Mouse (Mus musculus) heart, embryonic 16.5 days (tissue): ENCODE results near the gene Trp53. TPM values are rescaled to one million over a fixed set of nuclear protein-coding genes. Genes with fewer than 3 reads are reported as not detected.
"Not testable (repeated sequence)": the region's sequence is repeated elsewhere in the genome, so short reads cannot be mapped to it uniquely, and the experiment has no call there.

Experiments used
- ATAC-seq: fragments of 200-750 bp; cut with Nextera tagmentation; replicated peaks from 2 replicates; pipeline ENCODE4 v1.8.0; 2017; ENCODE audit warnings: moderate number of reproducible peaks; ENCODE audit not compliant: insufficient read depth, low FRiP score; ENCODE audit errors: extremely low read depth
- H3K27ac ChIP-seq: fragments of 300-500 bp; sonication (generic); 2 replicates; pipeline ENCODE4 v1.5.1; 2014; ENCODE audit warnings: mild to moderate bottlenecking, low read length, control low read depth, moderate library complexity
- H3K27me3 ChIP-seq: fragments of 300-500 bp; sonication (generic); 2 replicates; pipeline ENCODE4 v1.6.1; 2014; ENCODE audit warnings: low read length, mixed read lengths; ENCODE audit not compliant: control insufficient read depth, insufficient read depth
- H3K36me3 ChIP-seq: fragments of 300-500 bp; sonication (generic); 2 replicates; pipeline ENCODE4 v1.6.1; 2014; ENCODE audit not compliant: control insufficient read depth, insufficient read depth
- H3K4me1 ChIP-seq: fragments of 300-500 bp; sonication (generic); 2 replicates; pipeline ENCODE4 v1.6.1; 2014; ENCODE audit warnings: low read length, mixed read lengths; ENCODE audit not compliant: control insufficient read depth, insufficient read depth
- H3K4me2 ChIP-seq: fragments of 300-500 bp; sonication (generic); 2 replicates; pipeline ENCODE4 v1.6.1; 2014; ENCODE audit warnings: low read depth, mild to moderate bottlenecking, control low read depth, low read length
- H3K4me3 ChIP-seq: fragments of 300-500 bp; sonication (generic); 2 replicates; pipeline ENCODE4 v1.5.1; 2014; ENCODE audit warnings: mild to moderate bottlenecking, control low read depth, low read length
- H3K9ac ChIP-seq: fragments of 300-500 bp; sonication (generic); 2 replicates; pipeline ENCODE4 v1.6.1; 2014; ENCODE audit warnings: low read length, control low read depth
- H3K9me3 ChIP-seq: fragments of 300-500 bp; sonication (generic); replicated peaks from 2 replicates; pipeline ENCODE4 v1.6.1; 2016; ENCODE audit warnings: low read length; ENCODE audit not compliant: control insufficient read depth
- WGBS: fragments of 180-500 bp; shearing (Covaris S2); extraction: QIAGEN DNeasy Blood & Tissue Kit; methylation state at CpG from one replicate; pipeline ENCODE4 v1.1.7; 2014; 5-methylcytosine and 5-hydroxymethylcytosine counted together
- polyA plus RNA-seq: library from polyadenylated mRNA; unstranded; fragments of >200 nt; fragmentation: Nextera tagmentation; extraction: Ambion mirVana; gene quantifications from 2 replicates; pipeline ENCODE4 v1.2.1, GENCODE M21; 2015

Gene Trp53
- polyA plus RNA-seq, result 79.1 and 87.0 TPM in 2 replicates

DNA sequence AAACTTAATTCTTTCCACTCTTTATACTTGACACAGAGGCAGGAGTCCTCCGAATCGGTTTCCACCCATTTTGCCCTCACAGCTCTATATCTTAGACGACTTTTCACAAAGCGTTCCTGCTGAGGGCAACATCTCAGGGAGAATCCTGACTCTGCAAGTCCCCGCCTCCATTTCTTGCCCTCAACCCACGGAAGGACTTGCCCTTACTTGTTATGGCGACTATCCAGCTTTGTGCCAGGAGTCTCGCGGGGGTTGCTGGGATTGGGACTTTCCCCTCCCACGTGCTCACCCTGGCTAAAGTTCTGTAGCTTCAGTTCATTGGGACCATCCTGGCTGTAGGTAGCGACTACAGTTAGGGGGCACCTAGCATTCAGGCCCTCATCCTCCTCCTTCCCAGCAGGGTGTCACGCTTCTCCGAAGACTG lies at the start of gene Trp53, which contains the start of gene Wrap53:
Gene Trp53, plus strand, starts transcription at position 269 of the 424 bp plus-strand sequence.
Gene Wrap53, minus strand, starts transcription at position 165 of the 424 bp plus-strand sequence.
- ATAC-seq, result peak; percentile 68
- H3K27ac ChIP-seq, result peak within 1 kb of the TSS; percentile 96
- H3K9ac ChIP-seq, result peak within 1 kb of the TSS; percentile 81
- H3K9me3 ChIP-seq, result no peaks in the 10 kb centered on the region
- H3K4me3 ChIP-seq, result peak within 1 kb of the TSS; percentile 88
- no peaks in the 10 kb centered on the region for H3K27me3 ChIP-seq
- peaks cover 2% of the 10 kb centered on the region; the same call in 1 of the 2 replicates for H3K36me3 ChIP-seq
- H3K4me1 ChIP-seq, result peaks cover 24% of the 10 kb centered on the region
- WGBS, result 0% methylated on average over 13 of the region's 13 CpGs
- H3K4me2 ChIP-seq, result peak within 1 kb of the TSS; percentile 79

DNA sequence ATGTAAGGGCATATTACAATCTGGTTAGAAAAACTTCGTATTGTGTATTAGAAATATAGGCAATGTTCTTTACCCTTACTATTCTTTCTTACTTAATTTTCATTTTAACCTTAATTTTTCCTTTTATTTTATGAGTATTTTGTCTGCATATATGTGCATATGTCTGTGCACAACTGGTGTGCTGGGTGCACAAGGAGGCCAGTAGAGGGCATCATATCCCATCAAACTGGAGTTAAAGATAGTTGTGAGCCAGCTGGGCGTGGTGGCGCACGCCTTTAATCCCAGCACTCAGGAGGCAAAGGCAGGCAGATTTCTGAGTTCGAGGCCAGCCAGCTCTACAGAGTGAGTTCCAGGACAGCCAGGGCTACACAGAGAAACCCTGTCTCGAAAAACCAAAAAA lies 49.4 kb upstream of the Trp53 start:
- H3K9me3 ChIP-seq, H3K27me3 ChIP-seq, H3K4me1 ChIP-seq, H3K36me3 ChIP-seq, ATAC-seq, H3K4me3 ChIP-seq, H3K27ac ChIP-seq, H3K4me2 ChIP-seq, H3K9ac ChIP-seq: not testable (repeated sequence)
- 89% methylated on average over 6 of the region's 6 CpGs for WGBS

- no peaks in the 10 kb centered on the region for H3K27me3 ChIP-seq
- 72% methylated on average over 7 of the region's 7 CpGs for WGBS
- H3K4me1 ChIP-seq, result no peaks in the 10 kb centered on the region
- no peak overlapping the region for H3K4me3 ChIP-seq
- ATAC-seq, result no peak
- H3K36me3 ChIP-seq, result no peaks in the 10 kb centered on the region
- no peak overlapping the region for H3K4me2 ChIP-seq
- no peak overlapping the region for H3K27ac ChIP-seq
- no peaks in the 10 kb centered on the region for H3K9me3 ChIP-seq
- no peak overlapping the region for H3K9ac ChIP-seq
These were observed 47.5 kb upstream of the Trp53 start for GRCm38 (mm10) chr11:69532480-69533150.

DNA sequence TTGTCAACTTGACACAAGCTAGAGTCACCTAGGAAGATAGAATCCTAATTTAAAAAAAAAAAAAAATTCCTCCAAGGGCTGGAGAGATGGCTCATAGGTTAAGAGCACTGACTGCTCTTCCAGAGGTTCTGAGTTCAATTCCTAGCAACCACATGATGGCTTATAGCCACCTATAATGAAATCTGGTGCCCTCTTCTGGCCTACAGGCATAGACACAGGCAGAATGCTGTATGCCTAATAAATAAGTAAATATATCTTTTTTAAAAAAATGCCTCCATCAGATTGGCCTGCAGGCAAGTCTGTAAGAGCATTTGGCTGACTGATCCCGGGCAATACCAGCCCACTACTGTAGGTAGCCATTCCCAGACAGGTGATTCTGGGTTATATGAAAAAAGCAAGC lies 45.2 kb upstream of the Trp53 start:
- H3K4me1 ChIP-seq, result no peaks in the 10 kb centered on the region
- H3K4me3 ChIP-seq, result no peak overlapping the region
- H3K27me3 ChIP-seq, result no peaks in the 10 kb centered on the region
- ATAC-seq, result no peak
- H3K9me3 ChIP-seq, result no peaks in the 10 kb centered on the region
- no peak overlapping the region for H3K4me2 ChIP-seq
- 59% methylated on average over 1 of the region's 1 CpGs for WGBS
- H3K9ac ChIP-seq, result no peak overlapping the region
- no peaks in the 10 kb centered on the region for H3K36me3 ChIP-seq
- no peak overlapping the region for H3K27ac ChIP-seq

DNA sequence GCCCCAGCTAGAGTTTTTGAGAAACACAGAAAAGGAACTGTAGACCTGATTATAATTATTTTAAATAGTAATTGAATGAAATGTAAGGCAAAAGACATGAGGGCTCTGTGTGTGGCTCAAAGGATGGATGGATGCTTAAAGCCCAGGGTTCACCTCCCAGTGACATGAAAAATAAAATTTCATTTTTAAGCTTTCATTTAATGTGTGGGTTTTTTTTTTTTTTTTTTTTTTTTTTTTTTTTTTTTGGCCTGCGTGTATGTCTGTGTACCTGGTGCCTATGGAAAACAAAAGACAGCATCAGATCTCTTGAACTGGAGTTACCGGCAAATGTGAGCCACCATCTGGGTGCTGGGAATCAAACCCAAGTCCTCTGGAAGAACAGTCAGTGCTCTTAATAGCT lies 39.5 kb upstream of the Trp53 start:
- no peaks in the 10 kb centered on the region for H3K9me3 ChIP-seq
- no peak overlapping the region for H3K27ac ChIP-seq
- 91% methylated on average over 2 of the region's 2 CpGs for whole genome bisulfite sequencing
- no peak for ATAC-seq
- no peak overlapping the region for H3K9ac ChIP-seq
- no peaks in the 10 kb centered on the region for H3K4me1 ChIP-seq
- H3K4me2 ChIP-seq, result no peak overlapping the region
- no peaks in the 10 kb centered on the region for H3K27me3 ChIP-seq
- no peak overlapping the region for H3K4me3 ChIP-seq
- no peaks in the 10 kb centered on the region for H3K36me3 ChIP-seq

DNA sequence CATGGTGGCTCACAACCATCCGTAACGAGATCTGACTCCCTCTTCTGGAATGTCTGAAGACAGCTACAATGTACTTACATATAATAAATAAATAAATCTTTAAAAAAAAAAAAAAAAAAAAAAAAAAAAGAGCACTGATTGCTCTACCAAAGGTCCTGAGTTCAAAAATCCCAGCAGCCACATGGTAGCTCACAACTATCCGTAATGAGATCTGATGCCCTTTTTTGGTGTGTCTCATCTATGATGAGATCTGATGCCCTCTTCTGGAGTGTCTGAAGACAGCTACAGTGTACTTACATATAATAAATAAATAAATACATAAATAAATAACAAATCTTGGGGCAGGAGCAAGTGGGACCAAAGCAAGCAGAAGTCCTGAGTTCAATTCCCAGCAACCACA lies 38.4 kb upstream of the Trp53 start:
- ATAC-seq, result not testable (repeated sequence)

DNA sequence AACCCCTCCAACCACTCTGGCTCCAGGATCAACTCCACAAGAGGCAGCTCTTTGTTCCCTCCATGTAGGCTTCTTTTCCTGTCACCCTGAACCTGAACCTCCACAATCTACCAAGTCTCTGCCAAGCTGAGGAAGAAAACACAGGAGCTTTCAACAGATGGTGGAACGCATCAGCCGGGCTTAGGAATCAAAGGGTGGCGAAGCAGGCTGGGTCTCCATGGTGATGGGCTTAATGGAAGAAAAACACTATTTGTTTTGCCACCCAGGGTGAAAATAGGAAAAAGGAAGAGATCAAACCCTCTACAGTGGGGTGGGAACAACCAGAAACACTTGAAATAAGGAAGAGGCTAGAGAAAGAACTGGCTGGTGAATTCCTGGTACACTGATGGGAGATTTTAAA lies 36.6 kb upstream of the Trp53 start:
- Histone ChIP-seq H3K9ac (no peak overlapping the region), H3K27ac (no peak overlapping the region), H3K27me3 (peaks cover 3% of the 10 kb centered on the region; the same call in 1 of the 2 replicates), H3K4me1 (peaks cover 9% of the 10 kb centered on the region), H3K4me2 (no peak overlapping the region), H3K36me3 (no peaks in the 10 kb centered on the region), H3K4me3 (no peak overlapping the region), H3K9me3 (no peaks in the 10 kb centered on the region)
- 50% methylated on average over 3 of the region's 3 CpGs for WGBS
- no peak for ATAC-seq

More for the DNA sequence above, 38.4 kb upstream of the Trp53 start:
- 57% methylated on average over 1 of the region's 3 CpGs for WGBS
- not testable (repeated sequence) for H3K9ac ChIP-seq, H3K27ac ChIP-seq, H3K4me2 ChIP-seq, H3K27me3 ChIP-seq, H3K9me3 ChIP-seq, H3K4me1 ChIP-seq, H3K4me3 ChIP-seq, H3K36me3 ChIP-seq

DNA sequence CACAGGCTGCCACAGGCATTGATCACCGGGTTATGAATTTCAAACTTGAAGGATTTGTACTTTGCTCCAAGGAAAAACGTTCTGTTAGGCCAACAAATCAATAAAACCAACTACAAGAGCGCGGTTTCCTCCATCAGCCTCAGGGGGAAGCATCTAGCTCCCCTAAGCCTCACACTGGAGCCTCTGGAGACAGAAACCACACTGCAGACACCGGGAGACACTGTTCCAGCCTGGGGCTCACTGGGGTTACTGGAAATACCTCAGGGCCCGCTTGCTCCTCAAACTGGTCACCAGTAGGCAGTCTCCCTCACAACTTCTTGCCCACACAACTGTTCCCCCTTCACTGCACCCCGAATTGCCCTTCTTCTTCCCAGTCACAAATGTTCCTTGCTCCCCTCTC lies 34.2 kb upstream of the Trp53 start:
- peak overlapping the region; percentile 82 for H3K9ac ChIP-seq

GRCm38 (mm10) chr11:69546423-69547053 lies 33.6 kb upstream of the Trp53 start:
- under 1% methylated on average over 44 of the region's 44 CpGs for WGBS
- peak; percentile 75 for ATAC-seq
- H3K27ac ChIP-seq, result peak overlapping the region; percentile 73

More for the DNA sequence above, 34.2 kb upstream of the Trp53 start:
- H3K36me3 ChIP-seq, result no peaks in the 10 kb centered on the region
- no peak for ATAC-seq
- no peaks in the 10 kb centered on the region for H3K9me3 ChIP-seq
- peak overlapping the region; percentile 67 for H3K4me3 ChIP-seq
- peaks cover 11% of the 10 kb centered on the region for H3K27me3 ChIP-seq
- H3K27ac ChIP-seq, result peak overlapping the region; percentile 73
- peak overlapping the region; percentile 99 for H3K4me2 ChIP-seq
- peaks cover 9% of the 10 kb centered on the region for H3K4me1 ChIP-seq
- WGBS, result 17% methylated on average over 7 of the region's 7 CpGs

More at GRCm38 (mm10) chr11:69546423-69547053, 33.6 kb upstream of the Trp53 start:
- Histone ChIP-seq H3K4me2 (peak overlapping the region; percentile 99), H3K4me1 (peaks cover 9% of the 10 kb centered on the region), H3K4me3 (peak overlapping the region; percentile 67), H3K9ac (peak overlapping the region; percentile 82), H3K27me3 (peaks cover 11% of the 10 kb centered on the region), H3K36me3 (no peaks in the 10 kb centered on the region), H3K9me3 (no peaks in the 10 kb centered on the region)
